Mouse (Mus musculus) stomach, postnatal 0 days (tissue): ENCODE data around the gene Scamp3. TPM values are rescaled to one million over a fixed set of nuclear protein-coding genes. Genes with fewer than 3 reads are reported as not detected.
A peak's percentile ranks its signal among the peaks of the same experiment; 100 is the strongest.

Experiments
- ATAC-seq: fragments of 200-750 bp; cut with Nextera tagmentation; 2 replicates; pipeline ENCODE4 v1.8.0; 2017; ENCODE audit not compliant: low FRiP score, low TSS enrichment
- DNase-seq: peaks from one replicate; pipeline ENCODE4 v3.0.0-alpha.2; 2016; ENCODE audit warnings: low spot score
- H3K27ac ChIP-seq: fragments of 300-500 bp; sonication (generic); replicated peaks from 2 replicates; pipeline ENCODE4 v1.5.1; 2014; ENCODE audit warnings: mild to moderate bottlenecking, control low read depth
- H3K27me3 ChIP-seq: fragments of 300-500 bp; sonication (generic); 2 replicates; pipeline ENCODE4 v1.6.1; 2014; ENCODE audit warnings: low read length; ENCODE audit not compliant: control insufficient read depth, insufficient read depth
- H3K36me3 ChIP-seq: fragments of 300-500 bp; sonication (generic); 2 replicates; pipeline ENCODE4 v1.6.1; 2014; ENCODE audit warnings: low read length, mixed read lengths; ENCODE audit not compliant: control insufficient read depth, insufficient read depth
- H3K4me1 ChIP-seq: fragments of 300-500 bp; sonication (generic); replicated peaks from 2 replicates; pipeline ENCODE4 v1.6.1; 2014; ENCODE audit warnings: antibody characterized with exemption; ENCODE audit not compliant: control insufficient read depth, insufficient read depth
- H3K4me2 ChIP-seq: fragments of 300-500 bp; sonication (generic); replicated peaks from 2 replicates; pipeline ENCODE4 v1.6.1; 2014; ENCODE audit warnings: low read depth, mild to moderate bottlenecking, control low read depth, moderate library complexity
- H3K4me3 ChIP-seq: fragments of 300-500 bp; sonication (generic); 2 replicates; pipeline ENCODE4 v1.5.1; 2014; ENCODE audit warnings: low read depth, low read length, control low read depth
- H3K9ac ChIP-seq: fragments of 300-500 bp; sonication (generic); 2 replicates; pipeline ENCODE4 v1.6.1; 2014; ENCODE audit warnings: mild to moderate bottlenecking, low read length, control low read depth, mixed read lengths
- H3K9me3 ChIP-seq: fragments of 300-500 bp; sonication (generic); 2 replicates; pipeline ENCODE4 v1.6.1; 2016; ENCODE audit warnings: low read length; ENCODE audit not compliant: control insufficient read depth
- CTCF ChIP-seq: IDR thresholded peaks from 2 replicates; pipeline ENCODE4 v1.5.1; 2016; ENCODE audit warnings: antibody characterized with exemption, low read depth, mild to moderate bottlenecking, moderate library complexity
- EP300 ChIP-seq: optimal IDR thresholded peaks from 2 replicates; pipeline ENCODE3; 2016; ENCODE audit warnings: antibody characterized with exemption
- WGBS: fragments of 180-500 bp; shearing (Covaris S2); extraction: QIAGEN DNeasy Blood & Tissue Kit; methylation state at CpG from one replicate; pipeline ENCODE4 v1.1.7; 2014; 5-methylcytosine and 5-hydroxymethylcytosine counted together
- polyA plus RNA-seq: library from polyadenylated mRNA; unstranded; fragments of >200 nt; fragmentation: Nextera tagmentation; extraction: Ambion mirVana; gene quantifications from 2 replicates; pipeline ENCODE4 v1.2.1, GENCODE M21; 2015

The Scamp3 gene
- polyA plus RNA-seq, 1 experiment from 2014 or later = 65.4 TPM

DNA sequence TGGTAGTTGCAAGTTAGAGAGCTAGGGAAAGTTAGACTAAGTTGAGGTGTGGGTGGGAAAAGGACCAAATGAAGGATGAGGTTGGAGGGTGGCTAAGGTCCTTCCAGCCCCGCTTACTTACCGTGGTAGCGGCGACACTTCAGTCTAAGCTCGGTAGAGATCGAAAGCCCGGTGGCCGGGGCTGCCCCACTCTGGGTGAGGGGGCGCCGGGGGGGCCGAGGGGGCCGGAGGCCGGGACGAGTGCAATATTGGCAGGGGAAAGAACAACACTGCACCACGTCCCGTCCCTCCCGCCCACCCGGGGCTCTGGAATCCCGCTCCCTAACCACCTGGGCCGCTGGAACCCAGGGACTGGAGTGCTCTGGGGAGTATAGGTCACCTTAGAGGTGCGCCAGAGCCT is 49.6 kb downstream of the Scamp3 start, which contains the start of gene Mtx1:
Gene Mtx1 (minus strand): TSS at position 189 of the 400 bp plus-strand sequence.
- no peaks in the 10 kb centered on the region for H3K9me3 ChIP-seq
- H3K4me2 ChIP-seq = peak within 1 kb of the TSS; percentile 61
- H3K27ac ChIP-seq = peak within 1 kb of the TSS; percentile 77
- no peaks in the 10 kb centered on the region for H3K27me3 ChIP-seq
- peaks cover 4% of the 10 kb centered on the region; the same call in 1 of the 2 replicates for H3K36me3 ChIP-seq
- WGBS = 10% methylated on average over 20 of the region's 21 CpGs
- TF ChIP-seq EP300 = no peak
- H3K4me1 ChIP-seq = peaks cover 3% of the 10 kb centered on the region; the same call in 1 of the 2 replicates
- peak within 1 kb of the TSS; percentile 41; the same call in 1 of the 2 replicates for H3K9ac ChIP-seq
- DNase-seq = no peak
- peak within 1 kb of the TSS; percentile 38 for H3K4me3 ChIP-seq
- no peak for ATAC-seq

- Histone ChIP-seq H3K4me3 (peak overlapping the region; percentile 38), H3K36me3 (peaks cover 4% of the 10 kb centered on the region; the same call in 1 of the 2 replicates), H3K9me3 (no peaks in the 10 kb centered on the region), H3K4me2 (peak overlapping the region; percentile 61), H3K4me1 (peaks cover 3% of the 10 kb centered on the region; the same call in 1 of the 2 replicates), H3K27me3 (no peaks in the 10 kb centered on the region), H3K9ac (peak overlapping the region; percentile 41; the same call in 1 of the 2 replicates), H3K27ac (peak overlapping the region; percentile 77)
- 3% methylated on average over 41 of the region's 41 CpGs for WGBS
- peak; percentile 91 for DNase-seq
- no peak for TF ChIP-seq EP300
- TF ChIP-seq CTCF = no peak
- ATAC-seq = peak; percentile 75
Measured at GRCm38 (mm10) chr3:89227307-89228179, 50.3 kb downstream of the Scamp3 start.

- peak; percentile 61 for ATAC-seq
- H3K36me3 ChIP-seq = peaks cover 4% of the 10 kb centered on the region; the same call in 1 of the 2 replicates
- H3K9ac ChIP-seq = peak overlapping the region; percentile 55
- peak overlapping the region; percentile 61 for H3K4me2 ChIP-seq
- H3K4me1 ChIP-seq = peaks cover 3% of the 10 kb centered on the region; the same call in 1 of the 2 replicates
- peak overlapping the region; percentile 38 for H3K4me3 ChIP-seq
- TF ChIP-seq CTCF (peak; percentile 98), EP300 (no peak)
- DNase-seq = peak; percentile 93
- H3K9me3 ChIP-seq = no peaks in the 10 kb centered on the region
- peak overlapping the region; percentile 77 for H3K27ac ChIP-seq
- H3K27me3 ChIP-seq = no peaks in the 10 kb centered on the region
- WGBS = under 1% methylated on average over 17 of the region's 20 CpGs
Measured at GRCm38 (mm10) chr3:89228180-89228549, 50.9 kb downstream of the Scamp3 start.

DNA sequence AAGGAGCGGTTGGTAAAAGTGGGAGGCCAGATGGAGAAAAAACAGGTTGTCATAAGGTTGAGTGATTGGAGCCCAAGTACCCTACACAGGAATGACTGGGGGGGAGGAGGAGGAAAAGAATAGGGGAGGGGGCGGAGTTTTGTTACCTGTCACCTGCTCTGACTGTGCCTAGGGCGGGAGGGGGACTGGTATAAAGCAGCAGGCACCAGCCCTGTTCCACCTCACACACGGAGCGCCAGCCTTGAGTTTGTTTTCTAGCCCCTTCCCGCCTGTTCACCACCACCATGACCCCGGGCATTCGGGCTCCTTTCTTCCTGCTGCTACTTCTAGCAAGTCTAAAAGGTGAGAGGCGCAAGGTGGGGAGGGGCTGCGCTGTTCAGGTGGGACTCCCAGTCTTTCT is 51.6 kb downstream of the Scamp3 start, which contains the start of gene Muc1:
Gene Muc1 (plus strand): TSS at position 222 of the 400 bp plus-strand sequence.
- Histone ChIP-seq H3K9ac (peak within 1 kb of the TSS; percentile 55), H3K4me1 (peaks cover 3% of the 10 kb centered on the region; the same call in 1 of the 2 replicates), H3K9me3 (no peaks in the 10 kb centered on the region), H3K4me2 (peak within 1 kb of the TSS; percentile 61), H3K36me3 (peaks cover 4% of the 10 kb centered on the region; the same call in 1 of the 2 replicates), H3K4me3 (peak within 1 kb of the TSS; percentile 38), H3K27ac (peak within 1 kb of the TSS; percentile 77), H3K27me3 (no peaks in the 10 kb centered on the region)
- ATAC-seq (peak; percentile 58), DNase-seq (peak; percentile 89)
- 31% methylated on average over 10 of the region's 10 CpGs for WGBS
- TF ChIP-seq CTCF = no peak

- peak; percentile 24; the same call in 1 of the 2 replicates for ATAC-seq
- Histone ChIP-seq H3K36me3 (peaks cover 4% of the 10 kb centered on the region; the same call in 1 of the 2 replicates), H3K27me3 (no peaks in the 10 kb centered on the region), H3K4me3 (peak overlapping the region; percentile 38), H3K4me2 (peak overlapping the region; percentile 61), H3K4me1 (peaks cover 3% of the 10 kb centered on the region; the same call in 1 of the 2 replicates), H3K9ac (peak overlapping the region; percentile 55; the same call in 1 of the 2 replicates), H3K9me3 (no peaks in the 10 kb centered on the region), H3K27ac (peak overlapping the region; percentile 77)
- 46% methylated on average over 4 of the region's 4 CpGs for WGBS
- peak; percentile 73 for DNase-seq
- TF ChIP-seq EP300 (no peak), CTCF (no peak)
Measured at GRCm38 (mm10) chr3:89229276-89229675, 52.0 kb downstream of the Scamp3 start.
